Mouse (Mus musculus) ES-Bruce4 (cell line): ENCODE data around the gene Gm12184.

Experiments
- CTCF ChIP-seq: IDR thresholded peaks from one replicate; pipeline ENCODE4 v1.8.1; 2011; ENCODE audit warnings: low read depth, low read length
- POLR2A ChIP-seq: IDR thresholded peaks from one replicate; pipeline ENCODE4 v1.8.1; 2011; ENCODE audit warnings: low read length; ENCODE audit not compliant: insufficient read depth

GRCm38 (mm10) chr11:48796290-48796689, 30.2 kb downstream of the Gm12184 start:
- TF ChIP-seq CTCF (peak; percentile 18), POLR2A (no peak)
